Mouse (Mus musculus): ENCODE data around the gene Apol9b.

The Apol9b gene

DNA sequence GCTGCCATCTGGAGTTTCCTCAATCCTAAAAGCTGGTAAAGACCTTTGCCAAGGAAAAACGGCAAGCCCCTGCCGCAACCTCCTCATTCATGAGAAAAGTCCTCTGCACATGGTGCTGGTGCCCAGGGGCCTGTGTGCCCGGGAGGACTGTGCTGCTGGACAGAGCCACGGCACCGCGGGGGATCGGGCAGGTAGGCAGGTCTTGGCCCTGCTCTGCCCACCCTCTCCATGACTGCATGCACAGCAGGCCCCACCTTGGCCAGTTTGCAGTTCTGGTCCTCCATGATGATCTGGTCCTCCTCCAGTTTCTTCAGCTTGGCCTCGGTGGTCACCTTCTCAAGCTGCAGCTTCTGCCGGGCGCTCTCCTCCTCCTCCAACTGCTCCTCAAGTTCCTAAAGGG is 45.5 kb downstream of the Apol9b start:
- no peak for DNase-seq (ENCODE audit: low read depth in 2 of 2, low spot score in 2 of 2)

DNA sequence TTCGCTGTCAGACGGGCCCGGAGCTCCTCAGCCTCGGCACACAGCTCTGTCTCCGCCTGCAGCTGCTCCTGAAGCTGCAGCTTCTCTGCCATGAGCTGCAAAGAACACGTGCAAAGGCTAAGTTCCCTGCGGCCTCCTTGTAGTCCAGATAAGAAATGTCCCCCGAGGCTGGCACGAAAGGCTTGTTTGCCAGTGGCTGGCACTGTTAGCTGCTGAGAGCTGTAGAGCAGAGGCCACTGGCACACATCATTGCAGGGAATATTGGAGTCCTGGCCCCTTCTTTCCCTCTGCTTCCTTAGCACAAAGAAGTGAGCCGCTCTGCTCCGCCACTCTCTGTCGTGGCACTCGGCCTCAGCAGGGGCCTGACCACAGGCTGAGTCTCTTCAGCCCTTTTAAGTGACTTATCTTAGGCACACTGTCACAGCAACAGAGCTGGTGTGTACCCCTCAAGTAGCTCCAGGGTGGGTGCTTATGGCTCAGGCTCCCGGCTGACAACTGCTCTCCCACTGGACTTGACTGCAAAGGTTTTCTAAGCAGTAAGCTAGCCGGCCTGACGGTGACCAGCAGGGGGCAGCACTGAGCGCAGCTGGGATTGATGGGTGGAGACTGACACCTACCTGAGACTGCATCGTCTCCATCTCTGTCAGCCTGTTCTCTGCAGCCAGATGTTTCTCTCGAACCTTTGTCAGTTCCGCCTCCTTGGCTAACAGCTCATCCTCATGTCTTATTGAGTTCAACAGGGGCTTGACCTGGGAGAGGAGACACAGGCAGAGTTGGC is 46.5 kb downstream of the Apol9b start:
- DNase-seq (ENCODE audit: low read depth in 2 of 2, low spot score in 2 of 2): peak; percentile 87 to 88

DNA sequence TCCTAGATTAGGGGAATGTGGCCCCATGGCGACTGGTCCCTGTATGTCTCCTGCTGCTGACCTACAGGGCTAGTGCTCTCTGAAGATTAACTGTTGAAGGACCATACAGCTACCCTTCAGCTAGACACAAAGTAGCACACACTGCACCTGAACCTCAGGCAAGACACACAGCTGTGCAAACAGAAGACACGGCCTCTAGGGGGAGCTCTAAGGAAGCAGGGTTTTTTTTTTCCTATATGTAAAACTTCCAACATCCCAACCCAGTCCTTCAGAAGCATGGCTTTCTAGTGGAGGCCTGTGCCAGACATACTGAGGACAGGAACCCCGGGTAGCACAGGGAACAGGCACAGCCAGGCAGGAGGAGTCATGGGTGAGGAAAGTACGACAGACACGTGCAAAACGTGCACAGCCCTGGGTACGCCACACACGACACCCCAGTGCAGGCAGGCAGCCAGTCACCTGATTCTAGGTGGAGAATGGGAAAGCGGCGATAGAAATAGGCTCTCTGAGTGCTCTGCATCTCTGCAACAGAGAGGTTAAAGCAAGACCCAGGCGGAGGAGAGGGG is 53.7 kb downstream of the Apol9b start:
- peak in 1 of 2 experiments; percentile 52 for DNase-seq (ENCODE audit: low read depth in 2 of 2, low spot score in 2 of 2)

DNA sequence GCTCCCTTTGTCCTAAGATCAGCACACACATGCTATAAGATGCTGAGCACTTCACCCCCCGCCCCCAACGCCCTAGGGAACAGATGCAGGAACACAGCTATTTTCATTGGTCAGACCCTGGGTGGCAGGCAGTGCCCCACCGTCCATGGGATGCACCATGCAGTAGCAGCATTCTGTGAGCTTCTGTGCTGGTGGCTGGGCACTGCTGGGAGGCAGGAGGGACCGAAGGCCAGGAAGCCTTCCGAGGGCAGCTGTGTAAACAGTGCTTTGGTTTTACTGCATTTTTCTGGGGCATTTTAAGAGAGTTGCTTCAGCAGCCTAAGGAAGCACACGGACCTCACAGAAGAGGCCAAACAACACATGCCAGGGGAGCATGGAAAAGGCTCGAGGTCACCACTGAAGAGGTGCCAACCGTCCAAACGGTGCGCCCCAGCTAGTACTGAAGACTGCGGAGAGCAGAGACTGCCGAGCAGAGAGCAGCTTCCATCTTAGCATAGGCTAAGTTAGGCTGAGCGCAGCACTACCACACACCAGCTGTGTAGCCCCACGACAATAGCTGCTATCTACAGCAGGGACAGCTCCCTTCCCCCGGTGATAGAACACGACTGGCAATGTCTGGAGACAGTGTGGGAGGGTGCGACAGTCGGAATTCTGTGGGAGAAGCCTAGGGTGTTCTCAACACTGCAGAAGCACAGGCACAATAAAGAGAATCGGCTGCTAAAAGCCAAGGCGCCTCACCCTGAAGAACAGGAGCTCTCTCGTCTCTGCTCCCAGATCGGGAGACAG is 55.4 kb downstream of the Apol9b start:
- DNase-seq (ENCODE audit: low read depth in 2 of 2, low spot score in 2 of 2): no peak

DNA sequence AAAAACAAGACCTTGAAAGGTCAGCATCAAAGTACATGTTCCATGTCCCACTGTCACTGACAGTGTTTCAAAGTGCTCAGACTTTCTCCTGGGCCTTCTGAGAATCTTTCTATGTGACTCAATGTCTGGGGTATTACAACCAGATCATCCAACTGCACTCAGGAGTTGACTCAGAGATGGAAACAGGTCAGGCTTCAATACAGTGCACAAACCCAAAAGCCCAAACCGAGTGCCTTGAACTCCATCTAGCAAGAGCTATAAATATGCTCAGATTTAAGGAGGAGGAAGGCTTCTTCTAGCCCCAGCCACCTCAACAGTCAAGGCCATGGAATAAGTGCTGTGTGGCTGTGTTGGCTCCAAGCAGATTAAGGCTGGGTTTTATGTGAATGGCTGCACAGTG is 57.0 kb downstream of the Apol9b start:
- DNase-seq (ENCODE audit: low read depth in 2 of 2, low spot score in 2 of 2): no peak
